ENCODE assay signal across 9 mouse cellular contexts in the genomic region with DNA sequence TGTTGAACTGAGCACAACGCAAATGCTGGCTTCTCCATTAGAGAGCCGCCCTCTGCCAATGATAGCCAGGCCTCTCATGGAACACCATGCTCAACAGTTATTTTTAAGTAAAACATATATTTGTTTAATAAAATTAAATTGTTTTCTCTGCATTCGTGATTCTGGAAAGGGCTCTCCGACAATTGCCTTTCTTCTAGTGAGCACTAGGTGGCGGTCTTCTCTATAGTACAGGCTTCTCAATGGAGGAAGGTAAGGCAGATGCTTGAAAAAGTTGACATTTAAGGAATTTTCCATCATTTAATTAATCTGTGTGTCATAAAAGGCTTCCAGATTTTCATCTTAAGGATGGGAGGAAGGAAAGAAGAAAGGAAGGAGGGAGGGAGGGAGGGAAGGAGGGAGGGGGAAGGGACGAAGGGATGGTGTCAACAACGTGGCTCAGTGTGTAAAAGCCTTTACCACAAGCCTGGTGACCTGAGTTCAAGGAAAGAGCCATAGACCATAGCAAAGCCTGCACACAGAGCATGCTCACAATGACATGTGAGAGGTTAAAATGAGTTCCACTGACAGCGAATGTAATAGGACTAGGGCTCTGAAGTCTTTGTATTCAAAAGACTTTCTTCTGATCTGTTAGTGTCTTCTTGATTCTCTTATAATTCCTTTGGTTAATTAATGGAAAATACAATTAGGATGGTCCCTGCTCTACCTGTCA. TPM values are rescaled to one million over a fixed set of nuclear protein-coding genes. Genes with fewer than 3 reads are reported as not detected.
A peak's percentile ranks its signal among the peaks of the same experiment; 100 is the strongest.
DNase-seq lines count a peak whose midpoint lies in the region; ATAC-seq lines count a peak whose summit lies in the region.
"Had no signal": no experiment of that assay in that cellular context is flagged by ENCODE, and none has a peak within 500 bp of the region (broad histone marks: within the 10 kb centered on the region; RNA-seq: fewer than 3 reads in every experiment).

No protein-coding gene starts in this region.

- no peaks in the 10 kb centered on the region for H3K36me3 ChIP-seq in heart, embryonic 15.5 days
- no peaks in the 10 kb centered on the region for H3K36me3 ChIP-seq in limb, embryonic 15.5 days

- H3K9me3 ChIP-seq in heart, embryonic 15.5 days (replicated peaks) = no peaks in the 10 kb centered on the region
- H3K9me3 ChIP-seq in limb, embryonic 15.5 days = no peaks in the 10 kb centered on the region

- peak; percentile 54 for DNase-seq in adrenal gland, postnatal 14 days
- no peak for DNase-seq in adrenal gland, postnatal 25 days
- DNase-seq in left cerebral cortex, adult 18-20 months (ENCODE audit: low spot score in 2 of 2) = peak; percentile 26 to 36
- DNase-seq in left cerebral cortex, postnatal 4 days = no peak
- DNase-seq in MN1 (ENCODE audit: low spot score) = peak; percentile 34
- DNase-seq in ovary, adult 18-20 months (ENCODE audit: low spot score) = no peak

- no peak for ATAC-seq in heart, embryonic 15.5 days (replicated peaks; ENCODE audit: insufficient number of reproducible peaks, insufficient read depth, low FRiP score, low read depth)
- ATAC-seq in limb, embryonic 15.5 days (ENCODE audit: insufficient number of reproducible peaks, low FRiP score, low TSS enrichment, low read depth) = no peak

- H3K4me1 ChIP-seq in heart, embryonic 15.5 days (replicated peaks) = no peaks in the 10 kb centered on the region
- H3K4me1 ChIP-seq in limb, embryonic 15.5 days = no peaks in the 10 kb centered on the region

- H3K9ac ChIP-seq in heart, embryonic 15.5 days = no peak overlapping the region
- no peak overlapping the region for H3K9ac ChIP-seq in limb, embryonic 15.5 days

- H3K4me3 ChIP-seq in heart, embryonic 15.5 days = no peak overlapping the region
- H3K4me3 ChIP-seq in limb, embryonic 15.5 days = no peak overlapping the region

- no peaks in the 10 kb centered on the region for H3K27me3 ChIP-seq in heart, embryonic 15.5 days
- no peaks in the 10 kb centered on the region for H3K27me3 ChIP-seq in limb, embryonic 15.5 days

- WGBS in heart, embryonic 15.5 days = 34% methylated on average over 8 of the region's 8 CpGs
- 36% methylated on average over 8 of the region's 8 CpGs for WGBS in limb, embryonic 15.5 days

- peak overlapping the region; percentile 29; the same call in 1 of the 2 replicates for H3K4me2 ChIP-seq in heart, embryonic 15.5 days
- 0 out of 2 replicates have a peak overlapping the region, but pooled peaks have one; percentile 15 for H3K4me2 ChIP-seq in limb, embryonic 15.5 days

- no peak overlapping the region for H3K27ac ChIP-seq in heart, embryonic 15.5 days
- H3K27ac ChIP-seq in limb, embryonic 15.5 days = no peak overlapping the region

- intact Hi-C loops in left cerebral cortex, postnatal 4 days (cut with DNase I) = loop anchor here (5.0 kb wide), 1 partner anchor 131 kb away; no protein-coding TSS in a partner anchor

RNA-seq across cellular contexts. Expression of gene Cryge, which starts 4.4 kb away (rescaled TPM):
- total RNA-seq in adrenal gland, postnatal 14 days (2021) = not detected in 2 replicates
- total RNA-seq in adrenal gland, postnatal 25 days (2021) = 0.49 TPM in 1 of 2 replicates, not detected in the other
- total RNA-seq in left cerebral cortex, adult 18-20 months (2021) = not detected
- total RNA-seq in left cerebral cortex, postnatal 4 days (2021) = not detected
- not detected in 2 replicates for polyA plus RNA-seq in heart, embryonic 15.5 days (2015; fragmentation: Nextera tagmentation; extraction: Ambion mirVana)
- not detected in 2 replicates for polyA plus RNA-seq in limb, embryonic 15.5 days (2015; fragmentation: Nextera tagmentation; extraction: Ambion mirVana)

RNA-seq across cellular contexts. Expression of gene Akr1cl, which starts 14.0 kb away (rescaled TPM):
- 426 and 514 TPM in 2 replicates for total RNA-seq in adrenal gland, postnatal 14 days (2021)
- 1,366 and 2,446 TPM in 2 replicates for total RNA-seq in adrenal gland, postnatal 25 days (2021)
- total RNA-seq in left cerebral cortex, adult 18-20 months (2021) = not detected
- not detected for total RNA-seq in left cerebral cortex, postnatal 4 days (2021)
- polyA plus RNA-seq in heart, embryonic 15.5 days (2015; fragmentation: Nextera tagmentation; extraction: Ambion mirVana) = 0.64 and 0.84 TPM in 2 replicates
- 0.24 TPM in 2 replicates for polyA plus RNA-seq in limb, embryonic 15.5 days (2015; fragmentation: Nextera tagmentation; extraction: Ambion mirVana)

RNA-seq across cellular contexts. Expression of gene Crygd, which starts 16.7 kb away (rescaled TPM):
- not detected in 2 replicates for total RNA-seq in adrenal gland, postnatal 14 days (2021)
- total RNA-seq in adrenal gland, postnatal 25 days (2021) = not detected in 2 replicates
- total RNA-seq in left cerebral cortex, adult 18-20 months (2021) = not detected
- not detected for total RNA-seq in left cerebral cortex, postnatal 4 days (2021)
- polyA plus RNA-seq in heart, embryonic 15.5 days (2015; fragmentation: Nextera tagmentation; extraction: Ambion mirVana) = not detected in 2 replicates
- polyA plus RNA-seq in limb, embryonic 15.5 days (2015; fragmentation: Nextera tagmentation; extraction: Ambion mirVana) = not detected in 2 replicates

RNA-seq across cellular contexts. Expression of gene Crygc, which starts 26.9 kb away (rescaled TPM):
- not detected in 2 replicates for total RNA-seq in adrenal gland, postnatal 14 days (2021)
- total RNA-seq in adrenal gland, postnatal 25 days (2021) = not detected in 2 replicates
- not detected for total RNA-seq in left cerebral cortex, adult 18-20 months (2021)
- not detected for total RNA-seq in left cerebral cortex, postnatal 4 days (2021)
- not detected in 2 replicates for polyA plus RNA-seq in heart, embryonic 15.5 days (2015; fragmentation: Nextera tagmentation; extraction: Ambion mirVana)
- polyA plus RNA-seq in limb, embryonic 15.5 days (2015; fragmentation: Nextera tagmentation; extraction: Ambion mirVana) = not detected in 2 replicates

RNA-seq across cellular contexts. Expression of gene Crygb, which starts 35.5 kb away (rescaled TPM):
- total RNA-seq in adrenal gland, postnatal 14 days (2021) = not detected in 2 replicates
- total RNA-seq in adrenal gland, postnatal 25 days (2021) = not detected in 2 replicates
- not detected for total RNA-seq in left cerebral cortex, adult 18-20 months (2021)
- total RNA-seq in left cerebral cortex, postnatal 4 days (2021) = not detected
- polyA plus RNA-seq in heart, embryonic 15.5 days (2015; fragmentation: Nextera tagmentation; extraction: Ambion mirVana) = 0.63 TPM in 1 of 2 replicates, not detected in the other
- polyA plus RNA-seq in limb, embryonic 15.5 days (2015; fragmentation: Nextera tagmentation; extraction: Ambion mirVana) = not detected in 2 replicates
- polyA plus RNA-seq: gonadal fat pad, adult 2 months had no signal

Comparison
In these comparisons a context has a peak if more than half of its experiments do, and no peak if none do; other contexts are left out.
1. DNase-seq: peak in adrenal gland, postnatal 14 days (single experiment), left cerebral cortex, adult 18-20 months (2 of 2) and MN1 (single experiment); none in adrenal gland, postnatal 25 days (single experiment), left cerebral cortex, postnatal 4 days (single experiment) and ovary, adult 18-20 months (single experiment).
2. RNA of gene Akr1cl, which starts 14.0 kb away (total RNA-seq): 1,366 to 2,446 TPM in adrenal gland, postnatal 25 days and 426 to 514 TPM in adrenal gland, postnatal 14 days; not detected in left cerebral cortex, postnatal 4 days and not detected in left cerebral cortex, adult 18-20 months; every median in the first group is over 100 times any median in the second.